In the genomic region with DNA sequence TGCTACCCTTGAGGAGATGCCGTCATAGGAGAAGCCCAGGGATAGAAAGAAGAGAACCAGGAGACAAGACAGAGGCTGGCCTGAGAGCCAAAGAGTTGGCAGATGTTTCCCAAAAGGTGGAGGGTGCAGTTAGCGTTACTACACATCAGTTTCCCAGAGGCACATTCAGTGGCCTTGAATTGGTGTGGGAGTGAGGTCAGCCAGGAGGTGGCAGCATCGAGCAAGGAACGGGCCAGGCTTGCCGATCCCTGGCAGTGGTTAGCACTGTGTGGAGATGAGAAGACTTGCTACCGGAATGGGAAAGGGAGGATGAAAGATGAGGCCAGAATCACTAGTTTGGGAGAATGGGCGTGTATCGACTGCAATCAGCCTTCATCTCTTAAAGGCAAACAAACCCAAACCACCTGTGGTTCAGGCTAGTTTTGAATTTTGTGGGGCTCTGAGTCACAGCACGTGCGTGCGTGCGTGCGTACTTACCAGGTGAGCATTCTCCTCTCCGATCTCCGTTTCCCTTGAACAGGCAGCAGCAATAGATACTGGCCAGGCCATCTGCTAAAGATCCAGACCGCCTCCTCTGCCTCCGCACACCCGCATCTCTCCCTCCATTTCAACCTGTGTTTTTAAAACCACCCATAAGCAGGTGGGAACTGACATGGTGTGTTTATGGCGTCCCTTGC, we compare ENCODE assay signal across 7 mouse cellular contexts. TPM values are rescaled to one million over a fixed set of nuclear protein-coding genes. Genes with fewer than 3 reads are reported as not detected.
DNase-seq lines count a peak whose midpoint lies in the region; ATAC-seq and TF ChIP-seq lines count a peak whose summit lies in the region.

No protein-coding gene starts in this region.

- H3K9ac ChIP-seq in intestine, embryonic 16.5 days (ENCODE audit: low read depth, low read length), result no peak overlapping the region
- no peak overlapping the region for H3K9ac ChIP-seq in midbrain, embryonic 13.5 days (replicated peaks)

- TF ChIP-seq CTCF in gastrocnemius, adult 2 months (IDR thresholded peaks at IDR 0.05), result peak; percentile 81

- intact Hi-C loops in gastrocnemius, adult 2 months (cut with DNase I), result loop anchor here (1.0 kb wide), 1 partner anchor 79 kb away; no protein-coding TSS in a partner anchor
- intact Hi-C loops in left cerebral cortex, postnatal 4 days (cut with DNase I), result loop anchor here (2.0 kb wide), 1 partner anchor 79 kb away; no protein-coding TSS in a partner anchor

- no peaks in the 10 kb centered on the region for H3K4me1 ChIP-seq in intestine, embryonic 16.5 days (ENCODE audit: control insufficient read depth, insufficient read depth, low read length)
- H3K4me1 ChIP-seq in midbrain, embryonic 13.5 days (replicated peaks), result no peaks in the 10 kb centered on the region

- no peaks in the 10 kb centered on the region for H3K36me3 ChIP-seq in intestine, embryonic 16.5 days (ENCODE audit: control insufficient read depth, insufficient read depth, low read length)
- H3K36me3 ChIP-seq in midbrain, embryonic 13.5 days, result no peaks in the 10 kb centered on the region

- H3K27me3 ChIP-seq in intestine, embryonic 16.5 days (replicated peaks; ENCODE audit: control insufficient read depth, insufficient read depth, low read length), result no peaks in the 10 kb centered on the region
- H3K27me3 ChIP-seq in midbrain, embryonic 13.5 days, result 0 out of 2 replicates have a peak, but pooled peaks cover 4% of the 10 kb centered on the region

- H3K27ac ChIP-seq in gastrocnemius, adult 2 months, result no peak overlapping the region
- no peak overlapping the region for H3K27ac ChIP-seq in intestine, embryonic 16.5 days (ENCODE audit: low read length)
- no peak overlapping the region for H3K27ac ChIP-seq in midbrain, embryonic 13.5 days

- H3K4me3 ChIP-seq in gastrocnemius, adult 2 months, result no peak overlapping the region
- no peak overlapping the region for H3K4me3 ChIP-seq in intestine, embryonic 16.5 days (ENCODE audit: low read length)
- no peak overlapping the region for H3K4me3 ChIP-seq in midbrain, embryonic 13.5 days (replicated peaks)

- peak; percentile 83 for DNase-seq in adipocyte (ENCODE audit: low spot score)
- DNase-seq in cerebellum, postnatal 4 days (ENCODE audit: low spot score in 2 of 2), result peak; percentile 81 to 92
- DNase-seq in gastrocnemius, adult 2 months, result peak; percentile 88
- DNase-seq in left cerebral cortex, postnatal 4 days, result peak; percentile 90
- DNase-seq in spleen, adult 18-20 months, result peak; percentile 28 to 64

- peak; percentile 81 for ATAC-seq in intestine, embryonic 16.5 days
- ATAC-seq in midbrain, embryonic 13.5 days, result peak; percentile 89

- 52% methylated on average over 19 of the region's 19 CpGs for WGBS in intestine, embryonic 16.5 days
- WGBS in midbrain, embryonic 13.5 days, result 52% methylated on average over 19 of the region's 19 CpGs

- H3K9me3 ChIP-seq in intestine, embryonic 16.5 days (ENCODE audit: control insufficient read depth, low read length), result no peaks in the 10 kb centered on the region
- no peaks in the 10 kb centered on the region for H3K9me3 ChIP-seq in midbrain, embryonic 13.5 days

- no peak overlapping the region for H3K4me2 ChIP-seq in intestine, embryonic 16.5 days (ENCODE audit: low read depth, low read length)
- no peak overlapping the region for H3K4me2 ChIP-seq in midbrain, embryonic 13.5 days (replicated peaks)

RNA-seq across cellular contexts. Expression of a gene that starts 29.5 kb away (rescaled TPM):
- 1 to 10 TPM in 1 of 2 experiments, under 1 TPM in 1; 0.77 to 3.3 TPM for total RNA-seq in gastrocnemius, adult 2 months (2021)
- polyA plus RNA-seq in intestine, embryonic 16.5 days (2015; fragmentation: Nextera tagmentation; extraction: Ambion mirVana), result 23.5 and 26.7 TPM in 2 replicates
- total RNA-seq in left cerebral cortex, postnatal 4 days (2021), result under 1 TPM; 0.62 to 0.85 TPM
- 0.26 and 0.55 TPM in 2 replicates for polyA plus RNA-seq in midbrain, embryonic 13.5 days (2015; fragmentation: Nextera tagmentation; extraction: Ambion mirVana)

RNA-seq across cellular contexts. Expression of a gene that starts 47.3 kb away (rescaled TPM):
- not detected for total RNA-seq in gastrocnemius, adult 2 months (2021)
- polyA plus RNA-seq in intestine, embryonic 16.5 days (2015; fragmentation: Nextera tagmentation; extraction: Ambion mirVana), result 260 and 283 TPM in 2 replicates
- total RNA-seq in left cerebral cortex, postnatal 4 days (2021), result under 1 TPM; 0.64 to 0.86 TPM
- polyA plus RNA-seq in midbrain, embryonic 13.5 days (2015; fragmentation: Nextera tagmentation; extraction: Ambion mirVana), result 0.36 and 0.37 TPM in 2 replicates

RNA-seq across cellular contexts. Expression of a gene that starts 53.4 kb away (rescaled TPM):
- not detected for total RNA-seq in gastrocnemius, adult 2 months (2021)
- 0.05 TPM in 1 of 2 replicates, not detected in the other for polyA plus RNA-seq in intestine, embryonic 16.5 days (2015; fragmentation: Nextera tagmentation; extraction: Ambion mirVana)
- total RNA-seq in left cerebral cortex, postnatal 4 days (2021), result under 1 TPM in 1 of 2 experiments, not detected in 1; 0.18 TPM
- polyA plus RNA-seq in midbrain, embryonic 13.5 days (2015; fragmentation: Nextera tagmentation; extraction: Ambion mirVana), result not detected in 2 replicates
